Mouse (Mus musculus) small intestine, adult 2 months (tissue): ENCODE results near the gene Pvrig. TPM values are rescaled to one million over a fixed set of nuclear protein-coding genes. Genes with fewer than 3 reads are reported as not detected.
"Not testable (repeated sequence)": the region's sequence is repeated elsewhere in the genome, so short reads cannot be mapped to it uniquely, and the experiment has no call there.

Experiments
- H3K27ac ChIP-seq: fragments of 200-500 bp; 2 replicates; pipeline ENCODE4 v1.5.1; 2012; ENCODE audit warnings: low read depth, low read length, control low read depth, inconsistent platforms; ENCODE audit not compliant: insufficient read depth
- H3K27me3 ChIP-seq: fragments of 200-500 bp; 2 replicates; pipeline ENCODE4 v1.6.1; 2012; ENCODE audit warnings: mild to moderate bottlenecking, moderate library complexity, low read length, inconsistent platforms; ENCODE audit not compliant: control insufficient read depth, insufficient read depth
- H3K36me3 ChIP-seq: fragments of 200-500 bp; 2 replicates; pipeline ENCODE4 v1.6.1; 2012; ENCODE audit warnings: mild to moderate bottlenecking, low read length, control low read depth, inconsistent platforms; ENCODE audit not compliant: control insufficient read depth, insufficient read depth
- H3K4me1 ChIP-seq: fragments of 200-500 bp; 2 replicates; pipeline ENCODE4 v1.6.1; 2012; ENCODE audit warnings: low read length, inconsistent platforms, mixed read lengths; ENCODE audit not compliant: control insufficient read depth, insufficient read depth, insufficient read length
- H3K4me3 ChIP-seq: fragments of 200-500 bp; 2 replicates; pipeline ENCODE4 v1.5.1; 2012; ENCODE audit warnings: low read depth, mild to moderate bottlenecking, control low read depth, inconsistent platforms, low read length, moderate library complexity
- CTCF ChIP-seq: fragments of 200-500 bp; IDR thresholded peaks from 2 replicates; pipeline ENCODE4 v1.5.1; 2012; ENCODE audit warnings: low read depth, mild to moderate bottlenecking, control low read depth, inconsistent platforms, low read length, moderate library complexity, mixed read lengths; ENCODE audit not compliant: insufficient replicate concordance, insufficient read length; ENCODE audit errors: extremely low read depth
- POLR2A ChIP-seq: fragments of 200-500 bp; IDR thresholded peaks from 2 replicates; pipeline ENCODE4 v1.6.1; 2012; ENCODE audit warnings: low read depth, mild to moderate bottlenecking, control low read depth, inconsistent platforms, low read length, moderate library complexity
- WGBS: fragments of 180-500 bp; shearing (Covaris S2); methylation state at CpG from one replicate; pipeline ENCODE4 v1.1.7; 2018; 5-methylcytosine and 5-hydroxymethylcytosine counted together
- polyA plus RNA-seq: library from polyadenylated mRNA; depleted of rRNA; stranded (reverse); fragments of >200 nt; gene quantifications from 2 replicates; pipeline ENCODE4 v1.2.3, GENCODE M21; 2012; rRNA removed

Gene Pvrig
- polyA plus RNA-seq, result 1.2 and 1.4 TPM in 2 replicates

- Histone ChIP-seq H3K36me3 (no peaks in the 10 kb centered on the region), H3K27ac (peak within 1 kb of the TSS; percentile 31), H3K27me3 (no peaks in the 10 kb centered on the region), H3K4me1 (no peaks in the 10 kb centered on the region), H3K4me3 (peak within 1 kb of the TSS; percentile 54)
- 62% methylated on average over 2 of the region's 2 CpGs for WGBS
- TF ChIP-seq POLR2A (no peak), CTCF (no peak)
Measured at GRCm38 (mm10) chr5:138341661-138342060, at the start of gene Pvrig. TSS of gene Pvrig (plus strand) at chr5:138341961.

GRCm38 (mm10) chr5:138294158-138294557 is 47.6 kb upstream of the Pvrig start:
- no peaks in the 10 kb centered on the region for H3K27me3 ChIP-seq
- H3K4me1 ChIP-seq, result peaks cover 2% of the 10 kb centered on the region; the same call in 1 of the 2 replicates
- no peaks in the 10 kb centered on the region for H3K36me3 ChIP-seq
- H3K4me3 ChIP-seq, result no peak overlapping the region
- no peak overlapping the region for H3K27ac ChIP-seq
- TF ChIP-seq POLR2A (no peak), CTCF (no peak)

GRCm38 (mm10) chr5:138299613-138300012 is 42.1 kb upstream of the Pvrig start:
- 71% methylated on average over 2 of the region's 2 CpGs for WGBS
- TF ChIP-seq POLR2A (no peak), CTCF (no peak)

GRCm38 (mm10) chr5:138312795-138313194 is 29.0 kb upstream of the Pvrig start:
- Histone ChIP-seq H3K27me3 (no peaks in the 10 kb centered on the region), H3K4me1 (no peaks in the 10 kb centered on the region), H3K4me3 (no peak overlapping the region), H3K27ac (no peak overlapping the region), H3K36me3 (no peaks in the 10 kb centered on the region)
- 78% methylated on average over 3 of the region's 3 CpGs for WGBS
- TF ChIP-seq CTCF (no peak), POLR2A (no peak)

More at GRCm38 (mm10) chr5:138299613-138300012, 42.1 kb upstream of the Pvrig start:
- H3K27ac ChIP-seq, result no peak overlapping the region
- H3K36me3 ChIP-seq, result no peaks in the 10 kb centered on the region
- no peaks in the 10 kb centered on the region for H3K27me3 ChIP-seq
- no peaks in the 10 kb centered on the region for H3K4me1 ChIP-seq
- H3K4me3 ChIP-seq, result no peak overlapping the region

DNA sequence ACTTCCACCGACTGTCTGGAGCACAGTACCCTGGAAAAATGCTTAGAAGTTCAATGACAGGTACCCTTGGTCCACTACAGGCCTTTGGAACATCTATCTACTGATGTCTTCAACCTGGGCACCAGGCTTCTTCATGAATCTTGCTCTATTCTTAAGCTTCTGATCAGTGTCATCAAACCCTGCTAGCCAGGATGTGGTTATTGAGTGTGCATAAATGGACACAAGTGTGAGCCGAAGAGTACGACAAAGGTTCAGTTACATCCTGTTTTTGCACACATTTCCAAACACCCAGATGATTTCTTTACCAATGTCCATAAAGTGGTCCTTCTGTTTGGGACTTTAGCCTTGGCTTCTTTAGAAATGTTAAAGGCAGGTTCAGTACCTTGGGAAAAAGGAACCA is 1.5 kb downstream of the Pvrig start:
- Histone ChIP-seq H3K4me1 (no peaks in the 10 kb centered on the region), H3K27ac (peak overlapping the region; percentile 44; the same call in 1 of the 2 replicates), H3K4me3 (no peak overlapping the region), H3K27me3 (no peaks in the 10 kb centered on the region), H3K36me3 (no peaks in the 10 kb centered on the region)
- 81% methylated on average over 3 of the region's 3 CpGs for WGBS
- TF ChIP-seq POLR2A (no peak), CTCF (no peak)

- H3K36me3 ChIP-seq, H3K27me3 ChIP-seq, H3K4me1 ChIP-seq, H3K27ac ChIP-seq, H3K4me3 ChIP-seq: not testable (repeated sequence)
- 60% methylated on average over 7 of the region's 7 CpGs for WGBS
Measured at GRCm38 (mm10) chr5:138363208-138363607, 21.4 kb downstream of the Pvrig start.

- not testable (repeated sequence) for H3K4me3 ChIP-seq, H3K27me3 ChIP-seq, H3K27ac ChIP-seq, H3K4me1 ChIP-seq, H3K36me3 ChIP-seq
- WGBS, result 89% methylated on average over 10 of the region's 10 CpGs
Measured at GRCm38 (mm10) chr5:138365347-138365746, 23.6 kb downstream of the Pvrig start.

Other genes starting within 250 kb of the Pvrig start
- 2.5 and 3.2 TPM in 2 replicates for gene Zscan21, start 225.1 kb upstream of the Pvrig start, polyA plus RNA-seq
- gene Zfp113, start 186.2 kb upstream of the Pvrig start, polyA plus RNA-seq, result 0.28 and 0.81 TPM in 2 replicates
- 32.7 and 61.2 TPM in 2 replicates for gene Cops6, start 180.9 kb upstream of the Pvrig start, polyA plus RNA-seq
- gene Ap4m1, start 170.0 kb upstream of the Pvrig start, polyA plus RNA-seq, result 11.0 and 18.3 TPM in 2 replicates
- 10.8 and 25.2 TPM in 2 replicates for gene Mcm7, start 169.5 kb upstream of the Pvrig start, polyA plus RNA-seq
- 25.5 and 46.4 TPM in 2 replicates for gene Taf6, start 154.5 kb upstream of the Pvrig start, polyA plus RNA-seq
- 0.39 and 1.5 TPM in 2 replicates for gene Cnpy4, start 154.5 kb upstream of the Pvrig start, polyA plus RNA-seq
- gene Mblac1, start 147.6 kb upstream of the Pvrig start, polyA plus RNA-seq, result 2.4 and 3.0 TPM in 2 replicates
- 0.61 and 0.70 TPM in 2 replicates for gene Nxpe5, start 116.1 kb upstream of the Pvrig start, polyA plus RNA-seq
- 87.3 and 168 TPM in 2 replicates for gene Lamtor4, start 86.5 kb upstream of the Pvrig start, polyA plus RNA-seq
- 34.7 and 56.7 TPM in 2 replicates for gene BC037034, start 77.9 kb upstream of the Pvrig start, polyA plus RNA-seq
- 0.15 and 0.28 TPM in 2 replicates for gene Gal3st4, start 69.1 kb upstream of the Pvrig start, polyA plus RNA-seq
- gene Gm43720, start 62.0 kb upstream of the Pvrig start, polyA plus RNA-seq, result not detected in 2 replicates
- gene Gpc2, start 62.0 kb upstream of the Pvrig start, polyA plus RNA-seq, result 1.1 and 1.4 TPM in 2 replicates
- gene Stag3, start 61.7 kb upstream of the Pvrig start, polyA plus RNA-seq, result 0.33 and 0.46 TPM in 2 replicates
- 1.2 and 1.8 TPM in 2 replicates for gene Zfp157, start 99.5 kb downstream of the Pvrig start, polyA plus RNA-seq
- not detected in 2 replicates for gene 1700123K08Rik, start 222.8 kb downstream of the Pvrig start, polyA plus RNA-seq